Mouse (Mus musculus): ENCODE measurements around the gene Hsdl1. TPM values are rescaled to one million over a fixed set of nuclear protein-coding genes. Genes with fewer than 3 reads are reported as not detected.

The Hsdl1 gene
- polyA plus RNA-seq, 1 experiment from 2014 or later = 87.6 TPM

DNA sequence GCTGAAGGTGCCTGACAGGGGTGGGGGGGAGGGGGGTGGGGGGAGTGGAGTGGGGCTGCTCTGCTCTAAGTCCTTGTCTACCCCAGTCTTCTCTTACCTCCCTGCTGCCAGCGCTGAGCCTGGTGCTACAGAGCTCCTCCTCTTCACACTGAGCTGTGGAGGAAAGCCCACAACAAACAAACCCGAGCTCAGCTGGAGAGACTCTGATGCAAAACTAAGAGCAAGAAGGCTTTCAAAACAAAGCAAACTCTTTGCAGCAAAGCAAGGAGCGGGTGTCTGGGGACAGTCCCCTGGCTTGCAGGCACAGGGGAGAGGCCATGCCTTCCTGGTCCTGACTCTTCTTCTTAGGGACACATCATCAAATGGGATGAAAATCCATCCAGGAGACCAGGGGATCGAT lies 5.1 kb downstream of the Hsdl1 start:
- no peaks in the 10 kb centered on the region for H3K27me3 ChIP-seq (ENCODE audit: control insufficient read depth, insufficient read depth, low read length)
- H3K27ac ChIP-seq (ENCODE audit: low read depth, low read length) = no peak overlapping the region
- H3K36me3 ChIP-seq (ENCODE audit: control insufficient read depth, insufficient read depth, low read length) = peaks cover 6% of the 10 kb centered on the region
- H3K4me2 ChIP-seq (ENCODE audit: low read depth) = no peak overlapping the region
- H3K4me3 ChIP-seq (ENCODE audit: low read depth, low read length) = no peak overlapping the region
- no peaks in the 10 kb centered on the region for H3K9me3 ChIP-seq (ENCODE audit: control insufficient read depth, low read length)
- ATAC-seq (ENCODE audit: insufficient read depth, low FRiP score, low TSS enrichment) = no peak
- H3K4me1 ChIP-seq (ENCODE audit: control insufficient read depth, insufficient read depth, low read length) = peaks cover 3% of the 10 kb centered on the region
- no peak for DNase-seq (ENCODE audit: low spot score)
- 49% methylated on average over 4 of the region's 4 CpGs for WGBS
- no peak overlapping the region for H3K9ac ChIP-seq (ENCODE audit: low read length)

DNA sequence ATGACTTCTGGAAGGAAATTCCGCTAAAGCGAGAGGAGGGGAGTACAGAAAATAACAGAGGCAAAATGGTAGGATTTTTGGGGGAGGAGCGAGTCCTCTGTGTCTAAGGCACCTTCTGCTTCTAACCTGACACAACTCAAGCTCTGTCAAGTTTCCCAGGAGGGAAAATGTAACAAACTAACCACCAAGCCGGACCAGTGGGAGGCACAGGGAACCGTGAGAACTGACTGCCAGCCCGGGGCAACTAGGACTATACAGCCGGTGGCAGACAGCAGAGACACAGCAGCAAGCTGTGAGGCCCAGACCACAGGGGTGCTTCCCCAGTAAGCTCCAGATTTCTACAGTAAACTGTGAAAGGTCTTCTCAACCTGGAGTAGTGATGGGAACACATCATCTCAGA lies 6.0 kb downstream of the Hsdl1 start:
- no peak for ATAC-seq (ENCODE audit: insufficient read depth, low FRiP score, low TSS enrichment)
- Histone ChIP-seq H3K27me3 (ENCODE audit: control insufficient read depth, insufficient read depth, low read length) (no peaks in the 10 kb centered on the region), H3K27ac (ENCODE audit: low read depth, low read length) (no peak overlapping the region), H3K4me3 (ENCODE audit: low read depth, low read length) (no peak overlapping the region), H3K9me3 (ENCODE audit: control insufficient read depth, low read length) (no peaks in the 10 kb centered on the region), H3K4me1 (ENCODE audit: control insufficient read depth, insufficient read depth, low read length) (peaks cover under 1% of the 10 kb centered on the region), H3K9ac (ENCODE audit: low read length) (no peak overlapping the region), H3K4me2 (ENCODE audit: low read depth) (no peak overlapping the region), H3K36me3 (ENCODE audit: control insufficient read depth, insufficient read depth, low read length) (peaks cover 7% of the 10 kb centered on the region)
- WGBS = 63% methylated on average over 7 of the region's 7 CpGs
- DNase-seq (ENCODE audit: low spot score) = no peak

DNA sequence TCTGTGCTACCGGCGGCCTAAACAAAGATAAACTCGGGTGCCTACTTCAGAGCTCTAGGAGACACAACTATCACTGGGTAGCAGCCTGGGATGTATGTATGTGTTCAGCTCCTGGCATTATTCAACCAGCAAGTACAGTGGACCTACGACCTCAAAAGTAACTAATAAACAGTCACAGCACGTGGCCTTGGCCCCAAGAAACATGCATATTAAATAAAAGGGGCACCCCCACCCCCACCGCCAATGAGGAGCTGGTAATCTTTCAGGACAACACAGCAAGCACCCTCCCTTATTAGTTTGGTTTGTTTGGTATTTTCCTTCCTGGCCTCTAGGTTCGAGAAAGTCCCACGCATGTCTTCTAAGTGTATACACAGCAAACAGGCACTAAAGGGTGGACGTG lies 6.7 kb downstream of the Hsdl1 start:
- DNase-seq (ENCODE audit: low spot score) (no peak), ATAC-seq (ENCODE audit: insufficient read depth, low FRiP score, low TSS enrichment) (no peak)
- Histone ChIP-seq H3K4me2 (ENCODE audit: low read depth) (no peak overlapping the region), H3K4me3 (ENCODE audit: low read depth, low read length) (no peak overlapping the region), H3K36me3 (ENCODE audit: control insufficient read depth, insufficient read depth, low read length) (peaks cover 9% of the 10 kb centered on the region), H3K27ac (ENCODE audit: low read depth, low read length) (no peak overlapping the region), H3K27me3 (ENCODE audit: control insufficient read depth, insufficient read depth, low read length) (no peaks in the 10 kb centered on the region), H3K4me1 (ENCODE audit: control insufficient read depth, insufficient read depth, low read length) (no peaks in the 10 kb centered on the region), H3K9me3 (ENCODE audit: control insufficient read depth, low read length) (no peaks in the 10 kb centered on the region), H3K9ac (ENCODE audit: low read length) (no peak overlapping the region)
- 92% methylated on average over 9 of the region's 9 CpGs for WGBS

DNA sequence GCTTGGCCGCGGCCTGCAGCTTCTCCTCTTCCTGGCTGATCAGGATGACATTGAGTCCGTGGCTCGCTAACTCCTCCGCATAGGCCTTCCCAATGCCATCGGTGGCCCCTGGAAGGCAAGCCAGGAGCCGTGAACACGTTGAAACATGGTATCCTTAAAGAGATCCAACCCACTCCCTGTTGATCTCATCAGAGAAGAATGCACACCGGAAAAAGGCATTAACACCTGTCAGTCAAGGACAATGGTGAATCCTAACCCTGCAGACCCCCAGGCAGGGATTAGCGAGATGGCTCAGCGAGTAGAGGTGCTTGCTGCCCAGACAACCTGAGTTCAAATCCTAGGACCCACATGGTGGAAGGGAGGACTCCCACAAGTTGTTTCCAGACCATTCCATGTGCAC lies 8.6 kb downstream of the Hsdl1 start:
- WGBS = 87% methylated on average over 11 of the region's 11 CpGs
- no peak overlapping the region for H3K4me3 ChIP-seq (ENCODE audit: low read depth, low read length)
- no peaks in the 10 kb centered on the region for H3K27me3 ChIP-seq (ENCODE audit: control insufficient read depth, insufficient read depth, low read length)
- ATAC-seq (ENCODE audit: insufficient read depth, low FRiP score, low TSS enrichment) (no peak), DNase-seq (ENCODE audit: low spot score) (no peak)
- peaks cover 14% of the 10 kb centered on the region for H3K36me3 ChIP-seq (ENCODE audit: control insufficient read depth, insufficient read depth, low read length)
- H3K4me2 ChIP-seq (ENCODE audit: low read depth) = no peak overlapping the region
- H3K9ac ChIP-seq (ENCODE audit: low read length) = no peak overlapping the region
- H3K4me1 ChIP-seq (ENCODE audit: control insufficient read depth, insufficient read depth, low read length) = no peaks in the 10 kb centered on the region
- no peaks in the 10 kb centered on the region for H3K9me3 ChIP-seq (ENCODE audit: control insufficient read depth, low read length)
- no peak overlapping the region for H3K27ac ChIP-seq (ENCODE audit: low read depth, low read length)

DNA sequence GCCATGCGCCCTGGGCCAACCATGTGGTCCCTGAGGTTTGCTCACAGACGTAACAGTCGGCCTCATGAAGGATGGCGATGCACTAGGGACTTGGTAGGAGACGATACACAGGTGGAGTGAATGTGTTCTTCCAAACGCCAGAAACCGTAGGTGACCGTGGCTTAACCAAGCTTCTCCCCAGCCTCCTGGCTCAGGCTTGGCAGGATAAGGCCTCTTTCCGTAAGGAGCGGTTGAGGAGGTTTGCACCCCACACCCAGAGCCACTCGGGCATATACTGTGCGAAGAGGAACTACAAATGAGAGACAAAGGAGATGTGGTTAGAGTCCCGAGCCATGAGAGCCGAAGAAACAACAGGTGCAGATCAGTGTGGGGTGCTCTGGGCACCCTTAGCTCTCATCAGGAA lies 11.1 kb downstream of the Hsdl1 start:
- DNase-seq (ENCODE audit: low spot score) (no peak), ATAC-seq (ENCODE audit: insufficient read depth, low FRiP score, low TSS enrichment) (no peak)
- Histone ChIP-seq H3K4me1 (ENCODE audit: control insufficient read depth, insufficient read depth, low read length) (no peaks in the 10 kb centered on the region; the same call in 1 of the 2 replicates), H3K9ac (ENCODE audit: low read length) (no peak overlapping the region), H3K27me3 (ENCODE audit: control insufficient read depth, insufficient read depth, low read length) (no peaks in the 10 kb centered on the region), H3K4me2 (ENCODE audit: low read depth) (no peak overlapping the region), H3K27ac (ENCODE audit: low read depth, low read length) (no peak overlapping the region), H3K36me3 (ENCODE audit: control insufficient read depth, insufficient read depth, low read length) (peaks cover 14% of the 10 kb centered on the region), H3K4me3 (ENCODE audit: low read depth, low read length) (no peak overlapping the region), H3K9me3 (ENCODE audit: control insufficient read depth, low read length) (no peaks in the 10 kb centered on the region)
- WGBS = 94% methylated on average over 14 of the region's 14 CpGs

DNA sequence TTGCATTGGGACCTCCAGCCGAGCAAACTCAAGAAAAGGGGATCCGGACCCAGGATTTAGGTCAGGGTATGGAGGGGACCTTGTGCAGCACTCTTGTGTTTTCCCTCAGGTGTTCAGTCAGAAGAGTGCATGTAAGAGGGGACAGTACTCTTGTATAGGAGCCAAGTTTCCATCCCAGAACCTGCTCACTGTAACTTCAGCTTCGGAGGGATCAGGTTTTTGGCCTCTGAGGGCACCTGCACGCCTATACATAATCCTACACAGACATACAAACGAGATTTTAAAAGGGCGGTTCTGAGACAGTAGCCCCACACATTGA lies 15.6 kb downstream of the Hsdl1 start:
- no peak overlapping the region for H3K27ac ChIP-seq (ENCODE audit: low read depth, low read length)
- H3K27me3 ChIP-seq (ENCODE audit: control insufficient read depth, insufficient read depth, low read length) = no peaks in the 10 kb centered on the region
- ATAC-seq (ENCODE audit: insufficient read depth, low FRiP score, low TSS enrichment) = no peak
- 86% methylated on average over 6 of the region's 6 CpGs for WGBS
- H3K9me3 ChIP-seq (ENCODE audit: control insufficient read depth, low read length) = no peaks in the 10 kb centered on the region
- H3K36me3 ChIP-seq (ENCODE audit: control insufficient read depth, insufficient read depth, low read length) = peaks cover 8% of the 10 kb centered on the region; the same call in 1 of the 2 replicates
- peaks cover 8% of the 10 kb centered on the region for H3K4me1 ChIP-seq (ENCODE audit: control insufficient read depth, insufficient read depth, low read length)
- DNase-seq (ENCODE audit: low spot score) = no peak
- H3K4me3 ChIP-seq (ENCODE audit: low read depth, low read length) = no peak overlapping the region
- no peak overlapping the region; the same call in 1 of the 2 replicates for H3K4me2 ChIP-seq (ENCODE audit: low read depth)
- H3K9ac ChIP-seq (ENCODE audit: low read length) = peak overlapping the region; percentile 83; the same call in 1 of the 2 replicates

DNA sequence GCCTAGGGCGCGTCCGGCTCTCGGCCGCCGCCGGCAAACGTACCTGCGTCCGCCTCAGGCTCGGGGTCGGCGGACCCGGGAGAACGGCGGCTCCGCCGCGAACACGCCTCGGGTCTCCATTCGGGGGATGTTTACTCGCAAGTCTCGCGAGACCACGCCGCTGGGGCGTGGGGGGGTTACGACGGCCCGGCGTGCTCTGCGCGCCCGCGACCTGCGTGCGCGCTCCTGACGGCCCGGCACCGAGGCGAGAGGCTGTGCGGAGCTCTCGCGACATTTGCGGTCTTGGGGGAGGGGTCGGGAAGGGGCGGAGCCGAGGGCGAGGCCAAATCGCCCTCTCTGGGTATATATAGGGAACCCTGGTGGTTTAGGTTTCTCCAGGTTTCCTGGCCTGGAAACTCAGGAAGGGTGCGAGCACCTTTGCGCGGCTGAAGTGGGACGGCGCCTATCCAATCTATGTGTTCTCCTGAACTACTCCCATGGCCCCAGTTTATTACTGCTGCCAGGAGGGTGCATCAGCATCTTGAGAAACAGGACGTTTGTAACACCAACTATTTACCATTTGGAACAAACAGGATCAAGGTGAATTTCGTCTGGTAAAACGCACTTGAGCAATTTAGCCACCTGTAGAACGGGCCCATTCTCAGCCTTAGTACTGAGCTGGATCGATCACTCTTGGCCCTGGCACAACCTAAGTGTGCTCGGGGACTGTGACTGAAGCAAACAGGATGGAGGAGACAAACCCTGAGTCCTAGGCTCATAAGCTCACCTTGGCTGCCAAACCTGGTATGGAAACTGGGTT lies 16.2 kb downstream of the Hsdl1 start, which contains the start of gene Mbtps1:
Gene Mbtps1 (minus strand): TSS at position 133 of the 799 bp plus-strand sequence.
- H3K4me3 ChIP-seq (ENCODE audit: low read depth, low read length) = peak within 1 kb of the TSS; percentile 77
- no peaks in the 10 kb centered on the region for H3K27me3 ChIP-seq (ENCODE audit: control insufficient read depth, insufficient read depth, low read length)
- peak; percentile 100 for DNase-seq (ENCODE audit: low spot score)
- H3K9ac ChIP-seq (ENCODE audit: low read length) = peak within 1 kb of the TSS; percentile 83
- peaks cover 6% of the 10 kb centered on the region; the same call in 1 of the 2 replicates for H3K36me3 ChIP-seq (ENCODE audit: control insufficient read depth, insufficient read depth, low read length)
- peak within 1 kb of the TSS; percentile 58 for H3K4me2 ChIP-seq (ENCODE audit: low read depth)
- H3K9me3 ChIP-seq (ENCODE audit: control insufficient read depth, low read length) = no peaks in the 10 kb centered on the region
- peak within 1 kb of the TSS; percentile 76 for H3K27ac ChIP-seq (ENCODE audit: low read depth, low read length)
- WGBS = 6% methylated on average over 55 of the region's 63 CpGs
- ATAC-seq (ENCODE audit: insufficient read depth, low FRiP score, low TSS enrichment) = peak; percentile 97
- peaks cover 8% of the 10 kb centered on the region for H3K4me1 ChIP-seq (ENCODE audit: control insufficient read depth, insufficient read depth, low read length)

DNA sequence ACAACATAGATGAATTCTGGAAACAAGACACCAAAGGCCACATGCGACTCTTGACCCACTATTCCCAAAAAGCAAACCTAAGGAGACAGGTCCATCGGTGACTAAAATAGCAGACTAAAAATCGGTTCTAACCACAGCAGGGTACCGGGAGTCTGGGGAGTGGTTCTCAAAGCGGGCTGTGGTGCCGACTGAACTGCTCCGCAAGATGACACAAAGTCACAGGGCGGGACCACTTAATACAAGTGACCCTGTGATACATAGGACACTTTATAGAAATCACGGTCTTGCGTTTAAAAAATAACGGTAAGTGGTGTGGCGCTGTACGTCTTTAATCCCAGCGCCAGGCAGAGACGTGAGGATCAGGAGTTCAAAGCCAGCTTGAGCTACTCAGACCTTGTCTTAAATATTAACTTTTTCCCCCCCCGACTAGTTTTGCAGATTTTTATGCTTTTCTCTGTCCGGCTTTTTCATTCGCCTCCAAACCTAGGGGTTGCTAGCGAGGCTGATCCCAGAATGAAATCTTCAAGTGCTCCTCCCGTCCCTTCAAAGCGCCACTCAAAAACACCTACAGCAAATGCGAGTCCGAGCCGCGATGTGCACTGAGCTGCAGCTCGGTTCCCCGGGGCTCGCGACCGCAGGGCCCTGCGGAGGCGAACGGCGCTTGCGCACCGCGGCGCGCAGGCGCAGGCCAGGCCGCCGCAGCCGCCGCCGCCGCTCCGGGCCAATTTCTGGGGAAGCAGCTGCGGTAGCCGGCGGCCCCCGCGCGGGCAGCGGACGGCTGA lies 17.0 kb downstream of the Hsdl1 start:
- Histone ChIP-seq H3K9ac (ENCODE audit: low read length) (peak overlapping the region; percentile 83), H3K4me3 (ENCODE audit: low read depth, low read length) (peak overlapping the region; percentile 77), H3K27ac (ENCODE audit: low read depth, low read length) (peak overlapping the region; percentile 76), H3K27me3 (ENCODE audit: control insufficient read depth, insufficient read depth, low read length) (no peaks in the 10 kb centered on the region), H3K36me3 (ENCODE audit: control insufficient read depth, insufficient read depth, low read length) (0 out of 2 replicates have a peak, but pooled peaks cover 5% of the 10 kb centered on the region), H3K4me2 (ENCODE audit: low read depth) (peak overlapping the region; percentile 51), H3K4me1 (ENCODE audit: control insufficient read depth, insufficient read depth, low read length) (peaks cover 8% of the 10 kb centered on the region), H3K9me3 (ENCODE audit: control insufficient read depth, low read length) (no peaks in the 10 kb centered on the region)
- peak; percentile 88 for ATAC-seq (ENCODE audit: insufficient read depth, low FRiP score, low TSS enrichment)
- 1% methylated on average over 54 of the region's 55 CpGs for WGBS
- peak; percentile 91 for DNase-seq (ENCODE audit: low spot score)
